Mouse (Mus musculus) heart, embryonic 15.5 days (tissue): Measurements from ENCODE around the gene Zfp593. TPM values are rescaled to one million over a fixed set of nuclear protein-coding genes. Genes with fewer than 3 reads are reported as not detected.
A peak's percentile ranks its signal among the peaks of the same experiment; 100 is the strongest.

Experiments used
- ATAC-seq: fragments of 200-750 bp; cut with Nextera tagmentation; replicated peaks from 2 replicates; pipeline ENCODE4 v1.8.0; 2017; ENCODE audit warnings: low read depth, moderate TSS enrichment; ENCODE audit not compliant: insufficient number of reproducible peaks, insufficient read depth, low FRiP score
- H3K27ac ChIP-seq: fragments of 300-500 bp; sonication (generic); 2 replicates; pipeline ENCODE4 v1.5.1; 2015; ENCODE audit warnings: mild to moderate bottlenecking, inconsistent platforms
- H3K27me3 ChIP-seq: fragments of 300-500 bp; sonication (generic); 2 replicates; pipeline ENCODE4 v1.6.1; 2015; ENCODE audit warnings: inconsistent platforms
- H3K36me3 ChIP-seq: fragments of 300-500 bp; sonication (generic); 2 replicates; pipeline ENCODE4 v1.6.1; 2015; ENCODE audit warnings: mild to moderate bottlenecking, inconsistent platforms
- H3K4me1 ChIP-seq: fragments of 300-500 bp; sonication (generic); replicated peaks from 2 replicates; pipeline ENCODE4 v1.6.1; 2015; ENCODE audit warnings: inconsistent platforms
- H3K4me2 ChIP-seq: fragments of 300-500 bp; sonication (generic); 2 replicates; pipeline ENCODE4 v1.6.1; 2015; ENCODE audit warnings: inconsistent platforms, mild to moderate bottlenecking, moderate library complexity
- H3K4me3 ChIP-seq: fragments of 300-500 bp; sonication (generic); 2 replicates; pipeline ENCODE4 v1.5.1; 2015; ENCODE audit warnings: mild to moderate bottlenecking, inconsistent platforms
- H3K9ac ChIP-seq: fragments of 300-500 bp; sonication (generic); 2 replicates; pipeline ENCODE4 v1.6.1; 2015; ENCODE audit warnings: mild to moderate bottlenecking, inconsistent platforms
- H3K9me3 ChIP-seq: fragments of 300-500 bp; sonication (generic); replicated peaks from 2 replicates; pipeline ENCODE4 v1.6.1; 2016; ENCODE audit warnings: inconsistent platforms
- WGBS: fragments of 180-500 bp; shearing (Covaris S2); methylation state at CpG from one replicate; pipeline ENCODE4 v1.1.7; 2015; ENCODE audit warnings: mixed read lengths; 5-methylcytosine and 5-hydroxymethylcytosine counted together
- polyA plus RNA-seq: library from polyadenylated mRNA; unstranded; fragments of >200 nt; fragmentation: Nextera tagmentation; extraction: Ambion mirVana; gene quantifications from 2 replicates; pipeline ENCODE4 v1.2.1, GENCODE M21; 2015

The Zfp593 gene
- polyA plus RNA-seq: 7.4 and 9.1 TPM in 2 replicates

DNA sequence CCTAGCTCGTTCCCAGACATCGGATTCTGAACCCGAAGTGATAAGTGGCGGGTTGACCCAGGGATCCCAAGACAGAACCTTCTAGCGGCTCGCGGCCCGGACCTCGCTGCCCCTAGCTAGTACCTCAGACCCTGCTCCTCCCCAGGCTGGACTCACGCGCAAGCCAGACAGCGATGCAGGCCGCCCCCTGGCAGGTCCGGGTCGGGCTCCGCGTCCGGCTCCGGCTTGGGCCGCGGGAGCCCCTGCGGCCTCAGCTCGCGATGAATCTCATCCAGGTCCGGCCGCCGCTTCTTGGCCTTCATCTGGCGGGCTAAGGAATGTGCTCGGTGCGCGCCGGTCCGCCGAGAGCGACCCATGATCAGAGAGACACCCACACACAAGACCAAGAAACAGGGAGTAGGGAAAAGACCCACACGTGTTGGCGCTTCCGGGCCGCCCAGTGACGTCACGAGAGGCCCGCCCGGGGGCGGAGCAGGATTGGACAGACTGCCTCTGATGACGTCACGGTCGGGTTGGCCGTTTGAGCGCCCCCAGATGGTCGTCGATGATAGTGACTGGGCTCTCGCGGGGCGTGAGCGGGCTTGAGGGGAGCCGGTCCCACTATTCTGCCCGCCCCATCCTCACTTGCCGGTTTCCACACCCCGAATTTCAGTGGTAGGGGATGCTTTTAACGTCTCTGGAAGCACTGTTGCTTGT lies at the start of gene Zfp593:
Gene Zfp593 (minus strand): TSS at position 445 of the 696 bp plus-strand sequence.
- H3K4me1 ChIP-seq: peaks cover 28% of the 10 kb centered on the region
- H3K9me3 ChIP-seq: no peaks in the 10 kb centered on the region
- peak within 1 kb of the TSS; percentile 69 for H3K9ac ChIP-seq
- H3K27ac ChIP-seq: no peak within 1 kb of the TSS
- WGBS: under 1% methylated on average over 60 of the region's 60 CpGs
- peaks cover 30% of the 10 kb centered on the region for H3K27me3 ChIP-seq
- peak; percentile 78 for ATAC-seq
- peak within 1 kb of the TSS; percentile 66 for H3K4me3 ChIP-seq
- peak within 1 kb of the TSS; percentile 93 for H3K4me2 ChIP-seq
- no peaks in the 10 kb centered on the region for H3K36me3 ChIP-seq

DNA sequence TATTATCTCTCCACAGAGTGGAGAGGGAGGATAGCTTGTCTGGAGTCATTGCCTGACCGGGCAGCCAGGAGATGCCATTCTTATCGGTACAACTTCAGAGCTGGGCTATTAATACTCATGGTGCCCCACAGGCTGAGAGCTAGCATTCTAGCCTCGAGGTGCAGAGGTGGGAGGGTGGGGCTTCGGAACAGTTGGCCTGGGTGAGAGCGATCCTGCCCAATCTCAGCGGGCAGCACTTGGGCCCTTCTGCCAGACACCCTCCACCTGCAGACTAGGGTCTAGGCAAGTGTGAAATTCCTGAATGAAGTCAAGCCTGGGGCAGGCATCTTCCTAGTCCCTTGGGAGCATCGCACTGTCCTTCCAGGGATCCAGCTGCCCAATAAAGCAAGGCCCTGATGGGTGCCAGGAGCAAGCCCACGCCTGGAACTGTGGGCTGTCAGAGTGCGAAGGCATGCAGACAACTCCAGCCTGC lies 48.3 kb upstream of the Zfp593 start:
- H3K9ac ChIP-seq: no peak overlapping the region
- 27% methylated on average over 9 of the region's 9 CpGs for WGBS
- 0 out of 2 replicates have a peak, but pooled peaks cover 5% of the 10 kb centered on the region for H3K27me3 ChIP-seq
- peak overlapping the region; percentile 54 for H3K4me2 ChIP-seq
- H3K27ac ChIP-seq: peak overlapping the region; percentile 93
- peaks cover 40% of the 10 kb centered on the region for H3K4me1 ChIP-seq
- no peaks in the 10 kb centered on the region for H3K36me3 ChIP-seq
- H3K9me3 ChIP-seq: no peaks in the 10 kb centered on the region
- H3K4me3 ChIP-seq: peak overlapping the region; percentile 33
- peak; percentile 93 for ATAC-seq

DNA sequence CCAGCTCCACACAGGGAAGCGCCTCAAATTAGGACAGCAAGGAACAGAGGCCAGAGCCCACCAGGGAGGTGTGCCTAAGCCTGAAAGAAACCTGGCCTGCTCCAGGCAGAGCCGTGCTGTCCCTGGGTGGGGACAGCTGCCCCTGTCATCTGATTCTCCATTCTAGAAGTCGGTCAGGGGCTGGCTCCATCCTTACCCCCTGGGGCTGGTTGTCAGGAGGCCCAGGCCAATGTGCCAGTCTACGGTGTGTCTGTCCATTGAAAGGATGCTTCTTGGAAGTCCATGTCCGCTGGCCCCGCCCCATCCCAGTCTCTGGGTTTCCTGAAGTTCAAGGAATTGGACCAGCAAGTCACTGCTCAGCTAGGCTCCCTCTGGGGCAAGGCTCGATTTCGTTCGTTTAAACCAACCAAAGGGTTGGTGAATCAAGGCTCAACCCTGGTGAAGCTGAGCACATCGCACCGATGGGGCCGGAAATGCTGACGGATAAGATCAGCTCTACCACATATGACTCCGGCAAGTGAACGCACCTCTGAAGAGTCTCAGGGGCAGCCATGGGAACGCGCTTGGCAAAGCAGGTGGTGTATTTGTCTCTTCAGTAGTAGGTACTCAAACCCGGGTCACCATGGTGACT lies 47.8 kb upstream of the Zfp593 start:
- Histone ChIP-seq H3K4me2 (peak overlapping the region; percentile 54), H3K9me3 (no peaks in the 10 kb centered on the region), H3K27ac (peak overlapping the region; percentile 93), H3K27me3 (0 out of 2 replicates have a peak, but pooled peaks cover 5% of the 10 kb centered on the region), H3K4me1 (peaks cover 46% of the 10 kb centered on the region), H3K36me3 (no peaks in the 10 kb centered on the region), H3K4me3 (peak overlapping the region; percentile 33), H3K9ac (peak overlapping the region; percentile 37)
- ATAC-seq: no peak
- WGBS: 33% methylated on average over 18 of the region's 18 CpGs

DNA sequence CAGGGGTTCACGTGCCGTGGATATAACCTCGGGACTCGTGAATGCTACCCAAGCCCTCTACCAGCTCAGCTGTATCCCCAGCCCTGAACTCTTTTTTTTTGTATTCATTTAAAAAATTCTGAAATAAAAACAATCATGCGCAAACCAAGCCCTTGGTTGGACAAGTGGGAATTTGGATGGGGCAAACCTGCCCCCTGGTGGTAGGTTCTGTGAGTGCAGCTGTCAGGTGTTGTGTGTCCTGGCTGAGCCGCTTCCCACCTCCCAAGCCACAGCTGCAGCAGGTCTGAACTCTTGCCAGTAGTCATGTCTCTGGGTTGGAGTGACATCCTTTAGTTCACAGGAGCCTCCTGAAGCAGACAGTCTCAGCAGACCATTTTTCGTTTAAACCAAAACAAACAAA lies 46.7 kb upstream of the Zfp593 start:
- Histone ChIP-seq H3K4me3 (no peak overlapping the region), H3K4me1 (peaks cover 46% of the 10 kb centered on the region), H3K27ac (peak overlapping the region; percentile 93), H3K9me3 (no peaks in the 10 kb centered on the region), H3K27me3 (0 out of 2 replicates have a peak, but pooled peaks cover 5% of the 10 kb centered on the region), H3K4me2 (no peak overlapping the region; the same call in 1 of the 2 replicates), H3K36me3 (no peaks in the 10 kb centered on the region), H3K9ac (no peak overlapping the region)
- ATAC-seq: no peak
- WGBS: 24% methylated on average over 7 of the region's 7 CpGs

DNA sequence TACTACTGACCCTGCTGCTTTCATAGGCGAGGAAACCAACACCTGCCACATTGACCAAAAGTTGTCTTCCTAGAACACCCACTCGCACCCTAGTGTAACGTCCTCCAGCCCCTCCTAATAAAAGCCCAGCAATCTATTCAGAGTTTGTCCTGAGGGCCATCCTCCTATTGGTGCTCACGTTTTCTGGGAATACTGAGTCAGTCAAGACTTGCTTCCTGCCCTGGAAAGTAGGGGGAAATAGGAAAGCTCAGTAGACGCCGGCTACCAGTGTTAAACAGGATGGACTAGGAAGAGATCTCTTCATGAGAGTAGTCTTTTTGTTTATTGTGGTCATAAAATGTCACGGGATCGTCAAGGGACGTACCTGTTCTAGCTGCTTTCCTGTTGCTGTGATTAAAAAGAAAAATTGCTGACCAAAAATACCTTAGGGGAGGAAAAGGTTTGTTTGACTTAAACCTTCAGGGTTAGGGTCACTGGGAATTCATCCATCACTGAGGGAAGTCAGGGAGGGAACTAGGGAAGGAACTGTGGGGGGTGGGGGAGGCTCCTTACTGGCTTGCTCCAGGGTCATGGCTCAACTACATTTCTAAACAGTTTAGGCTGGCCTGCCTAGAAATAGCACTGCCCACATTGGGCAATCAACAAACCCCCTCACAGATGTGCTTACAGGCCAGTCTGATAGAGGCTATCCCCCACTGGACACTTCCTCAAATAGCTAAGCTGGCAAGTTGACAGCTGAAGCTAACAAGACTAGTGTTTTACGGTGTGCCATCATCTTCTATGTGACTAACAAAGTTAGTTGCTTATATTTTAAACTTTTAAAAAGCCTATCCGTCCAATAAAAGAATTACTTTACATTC lies 43.2 kb upstream of the Zfp593 start:
- no peaks in the 10 kb centered on the region for H3K9me3 ChIP-seq
- peak overlapping the region; percentile 98 for H3K9ac ChIP-seq
- peaks cover 51% of the 10 kb centered on the region for H3K4me1 ChIP-seq
- H3K36me3 ChIP-seq: peaks cover 8% of the 10 kb centered on the region; the same call in 1 of the 2 replicates
- H3K27ac ChIP-seq: peak overlapping the region; percentile 100
- 38% methylated on average over 11 of the region's 11 CpGs for WGBS
- ATAC-seq: no peak
- peak overlapping the region; percentile 97 for H3K4me3 ChIP-seq
- H3K4me2 ChIP-seq: peak overlapping the region; percentile 83
- H3K27me3 ChIP-seq: 0 out of 2 replicates have a peak, but pooled peaks cover 5% of the 10 kb centered on the region

DNA sequence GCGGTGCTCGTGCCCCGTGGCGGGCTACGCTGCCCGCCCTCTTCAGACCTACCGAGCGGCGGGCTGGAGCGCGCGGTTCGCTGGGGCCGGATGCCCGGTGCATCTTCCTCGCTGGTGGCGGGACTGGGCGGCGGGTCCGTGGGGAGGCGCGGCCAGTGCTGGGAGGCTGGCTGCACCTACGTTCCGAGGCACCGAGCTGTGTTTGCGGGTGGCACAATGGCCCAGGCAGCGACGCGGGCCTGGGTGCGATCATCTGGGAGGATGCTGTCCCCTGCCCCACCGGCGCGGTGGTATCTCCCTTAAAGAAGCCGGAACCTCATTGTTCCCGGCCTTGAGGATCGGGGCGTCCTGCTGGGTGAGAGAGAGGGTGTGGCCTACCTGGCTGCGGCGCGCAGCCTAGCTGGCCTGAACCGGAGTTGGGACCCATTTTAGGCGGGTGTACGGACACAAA lies 42.2 kb upstream of the Zfp593 start, which contains the start of gene Pdik1l:
Gene Pdik1l (minus strand): TSS at position 321 of the 451 bp plus-strand sequence.
- Histone ChIP-seq H3K9me3 (no peaks in the 10 kb centered on the region), H3K4me2 (peak within 1 kb of the TSS; percentile 83), H3K27me3 (0 out of 2 replicates have a peak, but pooled peaks cover under 1% of the 10 kb centered on the region), H3K27ac (peak within 1 kb of the TSS; percentile 100), H3K36me3 (peaks cover 18% of the 10 kb centered on the region; the same call in 1 of the 2 replicates), H3K9ac (peak within 1 kb of the TSS; percentile 98), H3K4me3 (peak within 1 kb of the TSS; percentile 97), H3K4me1 (peaks cover 43% of the 10 kb centered on the region)
- peak; percentile 69 for ATAC-seq
- WGBS: under 1% methylated on average over 43 of the region's 43 CpGs

DNA sequence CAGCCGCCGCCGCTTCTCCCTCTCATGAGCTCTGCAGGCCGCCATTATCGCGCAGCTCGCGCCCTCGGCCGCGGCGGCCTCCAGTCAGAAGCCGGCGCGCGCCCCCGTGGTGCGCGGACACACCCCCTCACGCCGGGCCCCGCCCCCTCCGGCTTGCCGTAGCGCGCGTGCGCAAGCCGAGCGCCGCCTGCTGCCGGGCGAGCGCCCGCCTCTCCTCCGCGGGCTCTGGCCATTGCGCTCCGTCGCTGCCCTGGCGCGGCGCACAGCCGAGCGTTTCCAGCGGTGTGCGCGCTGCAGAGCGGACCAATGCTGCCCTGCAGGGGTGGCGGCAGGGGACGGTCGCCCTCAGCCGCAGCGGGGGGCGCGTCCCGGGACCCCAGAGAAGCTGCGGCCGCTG lies 41.8 kb upstream of the Zfp593 start:
- H3K9ac ChIP-seq: peak overlapping the region; percentile 98
- H3K9me3 ChIP-seq: no peaks in the 10 kb centered on the region
- peak overlapping the region; percentile 83 for H3K4me2 ChIP-seq
- ATAC-seq: peak; percentile 93
- H3K27ac ChIP-seq: peak overlapping the region; percentile 100
- peaks cover 23% of the 10 kb centered on the region; the same call in 1 of the 2 replicates for H3K36me3 ChIP-seq
- peak overlapping the region; percentile 97 for H3K4me3 ChIP-seq
- under 1% methylated on average over 59 of the region's 59 CpGs for WGBS
- H3K4me1 ChIP-seq: peaks cover 39% of the 10 kb centered on the region
- no peaks in the 10 kb centered on the region for H3K27me3 ChIP-seq

DNA sequence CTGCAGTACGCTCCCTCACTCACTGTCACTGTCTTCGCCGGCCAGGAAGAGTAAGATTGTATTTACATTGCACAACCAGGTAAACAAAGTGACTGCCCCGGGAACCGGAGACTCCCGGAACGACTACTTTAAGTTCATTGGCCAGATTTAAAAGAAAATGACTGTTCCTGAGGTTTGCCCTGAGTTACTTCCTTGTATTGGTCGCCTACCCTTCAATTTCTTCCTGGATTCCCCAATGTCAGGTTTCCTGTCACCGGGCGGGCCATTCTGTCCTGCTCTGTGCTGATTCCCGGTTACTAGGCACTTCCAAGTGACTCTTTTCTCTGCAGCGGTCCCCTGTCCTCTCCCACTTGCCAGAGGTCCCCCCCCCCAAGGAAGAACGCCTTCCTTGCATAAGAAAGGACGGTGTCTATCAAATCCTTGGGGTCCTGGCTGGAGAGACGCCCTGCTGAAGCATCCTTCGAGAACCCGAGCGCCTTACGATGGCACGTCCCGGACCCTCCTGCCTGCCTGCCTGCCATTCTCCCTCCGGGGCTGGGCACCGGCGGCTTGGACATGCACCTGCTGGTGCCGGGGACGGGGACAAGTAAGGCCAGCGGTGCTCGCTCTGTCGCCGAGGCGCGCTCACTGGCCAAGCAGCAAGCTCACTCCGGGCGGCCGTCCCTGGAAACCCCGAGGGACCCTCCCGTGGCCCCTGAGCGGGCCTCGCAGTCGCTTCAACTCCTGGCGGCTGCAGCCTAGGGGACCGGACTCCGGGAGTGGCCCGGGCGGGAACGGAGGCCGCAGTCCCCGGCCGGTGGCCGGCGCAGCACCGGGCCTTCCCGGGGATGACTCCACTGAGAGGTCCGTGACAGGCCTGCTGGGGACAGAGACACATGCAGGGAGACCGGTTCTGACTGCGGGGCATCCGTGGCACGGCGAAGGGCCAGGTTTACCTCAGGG lies 41.1 kb upstream of the Zfp593 start:
- ATAC-seq: peak; percentile 34
- Histone ChIP-seq H3K9ac (peak overlapping the region; percentile 90), H3K36me3 (peaks cover 28% of the 10 kb centered on the region), H3K27ac (peak overlapping the region; percentile 81), H3K27me3 (no peaks in the 10 kb centered on the region), H3K4me1 (peaks cover 33% of the 10 kb centered on the region), H3K4me3 (peak overlapping the region; percentile 97), H3K4me2 (peak overlapping the region; percentile 76), H3K9me3 (no peaks in the 10 kb centered on the region)
- WGBS: 2% methylated on average over 56 of the region's 59 CpGs

DNA sequence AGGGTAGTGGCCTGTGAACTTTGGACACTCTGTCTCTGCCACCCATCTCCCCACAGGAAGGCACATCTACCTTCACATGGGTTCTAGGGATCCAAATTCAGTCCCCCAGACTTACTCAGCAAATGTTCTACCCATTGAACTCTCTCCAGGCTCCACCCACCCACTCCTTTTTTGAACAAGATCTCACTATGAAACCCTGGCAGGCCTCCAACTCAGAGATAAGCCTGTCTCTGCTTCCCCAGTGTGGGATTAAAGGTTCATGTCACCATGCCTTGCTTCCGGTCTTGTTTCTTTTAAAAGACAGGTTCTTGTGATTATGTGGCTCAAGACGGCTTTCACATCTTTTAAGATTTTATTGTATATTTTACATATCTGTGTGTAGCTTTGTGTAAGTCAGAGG lies 39.5 kb upstream of the Zfp593 start:
- Histone ChIP-seq H3K4me1 (peaks cover 33% of the 10 kb centered on the region), H3K4me3 (no peak overlapping the region), H3K27ac (no peak overlapping the region), H3K9me3 (no peaks in the 10 kb centered on the region), H3K4me2 (no peak overlapping the region), H3K27me3 (no peaks in the 10 kb centered on the region), H3K9ac (no peak overlapping the region), H3K36me3 (peaks cover 39% of the 10 kb centered on the region)
- WGBS: 61% methylated on average over 2 of the region's 2 CpGs
- ATAC-seq: no peak
